ENCODE assay signal across 8 mouse cellular contexts in genomic region chr2:180967010-180967763, GRCm38 (mm10). TPM values are rescaled to one million over a fixed set of nuclear protein-coding genes. Genes with fewer than 3 reads are reported as not detected.
DNase-seq lines count a peak whose midpoint lies in the region; ATAC-seq and TF ChIP-seq lines count a peak whose summit lies in the region.

Gene Arfgap1, plus strand, starts transcription at chr2:180967225.

- no peaks in the 10 kb centered on the region for H3K27me3 ChIP-seq in forebrain, embryonic 15.5 days

- WGBS in forebrain, embryonic 15.5 days: under 1% methylated on average over 57 of the region's 57 CpGs
- WGBS in lung, adult 2 months: under 1% methylated on average over 57 of the region's 57 CpGs

- intact Hi-C loops in heart, postnatal 25 days (cut with DNase I): no loop called here

- peak within 1 kb of the TSS; percentile 92 for H3K9ac ChIP-seq in forebrain, embryonic 15.5 days (replicated peaks)

- DNase-seq in ES-CJ7 (ENCODE audit: low read depth, low spot score): peak; percentile 66
- DNase-seq in cerebellum, adult 11-12 months: peak; percentile 95
- DNase-seq in heart, postnatal 25 days (ENCODE audit: low spot score): peak; percentile 89
- DNase-seq in layer of hippocampus, adult 18-20 months (ENCODE audit: low spot score in 2 of 2): peak; percentile 90 to 95
- peak; percentile 90 for DNase-seq in lung, adult 2 months
- DNase-seq in thymus, adult 18-20 months: peak; percentile 82 to 85

- peak; percentile 92 for ATAC-seq in forebrain, embryonic 15.5 days (replicated peaks)
- ATAC-seq in neutrophil, adult 5-6 weeks (ENCODE audit: extremely low read depth, insufficient number of reproducible peaks, low FRiP score, poor library complexity, severe bottlenecking): peak; percentile 85

- peak within 1 kb of the TSS; percentile 77 for H3K4me2 ChIP-seq in forebrain, embryonic 15.5 days (replicated peaks)

- peaks cover 22% of the 10 kb centered on the region for H3K36me3 ChIP-seq in forebrain, embryonic 15.5 days

- H3K27ac ChIP-seq in forebrain, embryonic 15.5 days (replicated peaks): peak within 1 kb of the TSS; percentile 88

- TF ChIP-seq POLR2A in lung, adult 2 months (IDR thresholded peaks at IDR 0.05; ENCODE audit: borderline replicate concordance, extremely low read depth, low read depth, low read length): peak; percentile 88

- H3K4me1 ChIP-seq in forebrain, embryonic 15.5 days: peaks cover 25% of the 10 kb centered on the region
- H3K4me1 ChIP-seq in lung, adult 2 months (ENCODE audit: control insufficient read depth, insufficient read depth, low read length): no peaks in the 10 kb centered on the region; the same call in 1 of the 2 replicates

- TF ChIP-seq CTCF in lung, adult 2 months (IDR thresholded peaks at IDR 0.05; ENCODE audit: insufficient read depth, low read length): no peak

- no peaks in the 10 kb centered on the region for H3K9me3 ChIP-seq in forebrain, embryonic 15.5 days

- H3K4me3 ChIP-seq in forebrain, embryonic 15.5 days: peak within 1 kb of the TSS; percentile 74
- peak within 1 kb of the TSS; percentile 92 for H3K4me3 ChIP-seq in lung, adult 2 months (replicated peaks; ENCODE audit: extremely low read depth, low read depth, low read length)

RNA-seq across cellular contexts. Expression of gene Arfgap1, which starts in this region (rescaled TPM):
- 103 and 106 TPM in 2 replicates for polyA plus RNA-seq in forebrain, embryonic 15.5 days (2015; fragmentation: Nextera tagmentation; extraction: Ambion mirVana)
- 10 to 100 TPM; 32.5 to 33.2 TPM for total RNA-seq in heart, postnatal 25 days (2021)
- 100 to 1,000 TPM; 127 to 135 TPM for total RNA-seq in layer of hippocampus, adult 18-20 months (2021)
- polyA plus RNA-seq in lung, adult 2 months (2012; rRNA removed): 38.6 and 46.3 TPM in 2 replicates
- 53.9 and 65.8 TPM in 2 replicates for total RNA-seq in neutrophil, adult 5-6 weeks (2017)

Comparison
In these comparisons a context has a peak if more than half of its experiments do, and no peak if none do; other contexts are left out.
1. Peak in every context shown above with its lines: DNase-seq, ATAC-seq, H3K4me3 ChIP-seq and H3K27ac ChIP-seq.